Comparison of ENCODE assay signal across 7 mouse cellular contexts in genomic region chrX:12587958-12588355, GRCm38 (mm10). TPM values are rescaled to one million over a fixed set of nuclear protein-coding genes. Genes with fewer than 3 reads are reported as not detected.
A peak's percentile ranks its signal among the peaks of the same experiment; 100 is the strongest.
DNase-seq lines count a peak whose midpoint lies in the region; ATAC-seq and TF ChIP-seq lines count a peak whose summit lies in the region.

No protein-coding gene starts in this region.

- peak; percentile 66 for ATAC-seq in hindbrain, postnatal 0 days
- ATAC-seq in midbrain, embryonic 15.5 days (replicated peaks), result peak; percentile 71

- peak overlapping the region; percentile 48 for H3K4me2 ChIP-seq in hindbrain, postnatal 0 days (ENCODE audit: low read depth, low read length)
- H3K4me2 ChIP-seq in midbrain, embryonic 15.5 days, result peak overlapping the region; percentile 44

- TF ChIP-seq POLR2A in liver, adult 2 months (IDR thresholded peaks at IDR 0.05; ENCODE audit: extremely low read depth, insufficient read depth, low read length), result no peak

- peak; percentile 12 for DNase-seq in liver, adult 2 months (ENCODE audit: extremely low read depth, low read depth, low spot score)
- DNase-seq in liver, result no peak
- no peak for DNase-seq in hindbrain, postnatal 0 days (ENCODE audit: low spot score)
- no peak for DNase-seq in right cerebral cortex, postnatal 14 days
- no peak for DNase-seq in left cerebral cortex, adult 11 months (ENCODE audit: low spot score)

- H3K9ac ChIP-seq in liver, adult 2 months (ENCODE audit: low read depth, low read length), result peak overlapping the region; percentile 95
- peak overlapping the region; percentile 77 for H3K9ac ChIP-seq in hindbrain, postnatal 0 days (replicated peaks; ENCODE audit: low read length)
- H3K9ac ChIP-seq in midbrain, embryonic 15.5 days, result peak overlapping the region; percentile 89

- H3K27me3 ChIP-seq in liver, adult 2 months (ENCODE audit: control insufficient read depth, insufficient read depth, low read length), result no peaks in the 10 kb centered on the region
- H3K27me3 ChIP-seq in hindbrain, postnatal 0 days (ENCODE audit: insufficient read depth, low read length), result no peaks in the 10 kb centered on the region
- H3K27me3 ChIP-seq in midbrain, embryonic 15.5 days (replicated peaks), result no peaks in the 10 kb centered on the region

- H3K36me3 ChIP-seq in liver, adult 2 months (ENCODE audit: control insufficient read depth, insufficient read depth, low read length), result no peaks in the 10 kb centered on the region
- H3K36me3 ChIP-seq in hindbrain, postnatal 0 days (ENCODE audit: insufficient read depth, low read length), result no peaks in the 10 kb centered on the region
- no peaks in the 10 kb centered on the region for H3K36me3 ChIP-seq in midbrain, embryonic 15.5 days (replicated peaks)

- WGBS in liver, adult 2 months, result 2% methylated on average over 15 of the region's 18 CpGs
- WGBS in hindbrain, postnatal 0 days, result 35% methylated on average over 18 of the region's 18 CpGs
- WGBS in midbrain, embryonic 15.5 days, result 22% methylated on average over 13 of the region's 18 CpGs

- H3K4me1 ChIP-seq in liver, adult 2 months (ENCODE audit: control insufficient read depth, insufficient read depth, low read length), result no peaks in the 10 kb centered on the region; the same call in 1 of the 2 replicates
- no peaks in the 10 kb centered on the region for H3K4me1 ChIP-seq in brown adipose tissue, adult 24 weeks (ENCODE audit: control insufficient read depth, insufficient read depth, insufficient read length, low read length)
- no peaks in the 10 kb centered on the region for H3K4me1 ChIP-seq in hindbrain, postnatal 0 days (ENCODE audit: insufficient read depth, low read length)
- H3K4me1 ChIP-seq in midbrain, embryonic 15.5 days, result peaks cover 26% of the 10 kb centered on the region

- H3K27ac ChIP-seq in liver, adult 2 months (replicated peaks; ENCODE audit: insufficient read depth, low read depth, low read length), result peak overlapping the region; percentile 67
- H3K27ac ChIP-seq in brown adipose tissue, adult 24 weeks (replicated peaks; ENCODE audit: low read depth, low read length), result peak overlapping the region; percentile 4; the same call in 1 of the 2 replicates
- H3K27ac ChIP-seq in hindbrain, postnatal 0 days, result peak overlapping the region; percentile 86
- H3K27ac ChIP-seq in midbrain, embryonic 15.5 days, result peak overlapping the region; percentile 89

- peak overlapping the region; percentile 97 for H3K4me3 ChIP-seq in liver, adult 2 months (ENCODE audit: insufficient read depth, low read depth, low read length)
- peak overlapping the region; percentile 73 for H3K4me3 ChIP-seq in brown adipose tissue, adult 24 weeks (ENCODE audit: insufficient read depth, low read depth, low read length)
- peak overlapping the region; percentile 65 for H3K4me3 ChIP-seq in hindbrain, postnatal 0 days (ENCODE audit: low read length)
- H3K4me3 ChIP-seq in midbrain, embryonic 15.5 days, result peak overlapping the region; percentile 75

- H3K79me2 ChIP-seq in liver, adult 2 months (ENCODE audit: control insufficient read depth, insufficient read depth, low read length), result peaks cover 9% of the 10 kb centered on the region; the same call in 1 of the 2 replicates

- no peaks in the 10 kb centered on the region for H3K9me3 ChIP-seq in hindbrain, postnatal 0 days (ENCODE audit: low read length)
- H3K9me3 ChIP-seq in midbrain, embryonic 15.5 days, result no peaks in the 10 kb centered on the region

- no peak for TF ChIP-seq CTCF in liver, adult 2 months (IDR thresholded peaks at IDR 0.05; ENCODE audit: low read depth, low read length)
- no peak for TF ChIP-seq CTCF in hindbrain, postnatal 0 days (IDR thresholded peaks at IDR 0.05; ENCODE audit: low read depth)

RNA-seq across cellular contexts. Expression of gene Atp6ap2, which starts 0.4 kb away (rescaled TPM):
- 29.8 and 37.2 TPM in 2 replicates for total RNA-seq in liver, adult 2 months (2014; rRNA removed)
- polyA plus RNA-seq in liver, adult 2 months (2012; rRNA removed), result 8.1 and 9.8 TPM in 2 replicates
- 23.3 and 29.1 TPM in 2 replicates for polyA plus RNA-seq in brown adipose tissue, adult 24 weeks (2012; ENCODE audit: insufficient read depth, insufficient read length, missing spikeins)
- 124 and 125 TPM in 2 replicates for total RNA-seq in hindbrain, postnatal 0 days (2014; rRNA removed)
- polyA plus RNA-seq in hindbrain, postnatal 0 days (2015; fragmentation: Nextera tagmentation; extraction: Ambion mirVana), result 257 and 259 TPM in 2 replicates
- 192 TPM in 2 replicates for polyA plus RNA-seq in midbrain, embryonic 15.5 days (2015; fragmentation: Nextera tagmentation; extraction: Ambion mirVana)

Comparison
In these comparisons a context has a peak if more than half of its experiments do, and no peak if none do; other contexts are left out.
1. H3K27ac ChIP-seq: peak in every context shown above with its lines; median percentile 89 in midbrain, embryonic 15.5 days; 86 in hindbrain, postnatal 0 days; 67 in liver, adult 2 months; 4 in brown adipose tissue, adult 24 weeks.